Mouse (Mus musculus): ENCODE measurements around the gene Nup133.

Nup133 gene

DNA sequence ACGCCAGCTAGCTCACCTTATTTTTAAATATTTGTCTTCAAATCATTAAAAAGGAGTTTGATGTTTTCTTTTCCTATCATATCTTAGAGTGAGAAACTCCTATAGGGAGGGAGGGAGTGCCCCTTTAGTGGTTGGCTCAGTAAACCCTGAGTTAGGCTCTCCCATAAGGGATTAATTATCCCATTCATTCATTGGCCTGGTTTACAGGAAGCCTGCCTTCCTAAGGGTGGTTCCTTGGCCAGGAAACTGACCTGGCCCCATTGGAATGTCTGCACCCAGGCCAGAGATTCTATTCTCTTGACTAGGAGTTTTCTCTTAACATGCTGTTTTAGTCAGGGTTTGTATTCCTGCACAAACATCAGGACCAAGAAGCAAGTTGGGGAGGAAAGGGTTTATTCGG is 61.1 kb downstream of the Nup133 start:
- DNase-seq (ENCODE audit: low read depth, low spot score) = no peak

DNA sequence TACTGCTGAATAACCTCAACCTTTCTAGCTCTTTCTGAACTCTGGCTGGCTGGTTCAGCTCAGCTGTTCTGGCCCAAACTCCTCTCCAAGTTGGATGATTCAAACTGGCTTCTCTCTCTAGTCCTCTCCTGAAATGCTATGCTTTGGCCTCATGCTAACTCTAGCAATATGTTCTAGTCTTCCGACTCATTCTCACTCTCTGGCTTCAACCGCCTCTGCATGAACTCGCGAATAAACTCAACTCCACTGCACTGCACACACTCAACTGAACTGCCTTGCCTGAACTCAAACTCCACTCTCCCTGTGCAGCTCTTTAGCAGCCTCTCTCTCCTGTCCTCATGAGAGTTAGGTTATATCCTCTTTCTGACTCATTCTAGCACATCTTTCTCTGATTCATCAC is 61.9 kb downstream of the Nup133 start:
- no peak for DNase-seq (ENCODE audit: low read depth, low spot score)

DNA sequence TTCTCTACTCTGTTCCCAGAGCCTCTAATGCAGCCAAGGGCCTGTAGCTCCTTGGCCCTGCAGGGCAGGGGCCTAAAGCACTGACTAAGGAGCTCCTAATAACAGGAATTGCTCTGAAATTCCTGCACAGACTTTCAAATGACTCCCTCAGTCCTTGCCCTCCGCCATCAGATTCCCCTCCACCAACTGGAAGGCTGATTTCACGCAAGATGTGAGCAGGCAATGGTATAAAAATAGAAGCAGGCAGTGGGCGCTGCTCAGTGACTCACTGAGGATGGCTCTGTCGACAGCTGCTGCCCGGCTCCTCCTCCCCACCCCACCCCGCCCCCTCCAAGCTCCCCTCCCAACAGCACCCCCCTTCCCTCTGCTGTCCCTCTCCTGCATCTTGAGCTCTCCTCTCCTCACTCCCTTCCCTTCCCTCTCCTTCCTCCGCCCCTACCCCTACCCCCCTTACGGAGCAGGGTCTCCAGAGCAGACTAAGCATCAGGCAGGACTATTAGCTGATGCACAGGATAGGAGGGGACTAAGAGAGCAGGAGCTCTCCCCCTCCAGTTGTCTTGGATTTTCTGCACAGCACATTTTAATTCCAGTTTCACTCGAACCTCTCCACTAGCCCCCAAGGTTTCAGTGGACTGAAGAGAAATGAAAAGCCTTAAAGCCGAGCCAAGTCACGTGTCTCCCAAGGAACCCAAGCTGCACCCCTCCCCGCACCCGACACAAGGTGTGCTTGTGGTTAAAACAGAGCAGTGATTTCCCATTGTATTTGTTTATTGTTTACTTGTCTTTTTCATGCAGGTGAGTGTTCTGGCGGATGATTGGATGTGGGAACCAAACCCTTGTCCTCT is 64.1 kb downstream of the Nup133 start:
- DNase-seq (ENCODE audit: low read depth, low spot score) = no peak

DNA sequence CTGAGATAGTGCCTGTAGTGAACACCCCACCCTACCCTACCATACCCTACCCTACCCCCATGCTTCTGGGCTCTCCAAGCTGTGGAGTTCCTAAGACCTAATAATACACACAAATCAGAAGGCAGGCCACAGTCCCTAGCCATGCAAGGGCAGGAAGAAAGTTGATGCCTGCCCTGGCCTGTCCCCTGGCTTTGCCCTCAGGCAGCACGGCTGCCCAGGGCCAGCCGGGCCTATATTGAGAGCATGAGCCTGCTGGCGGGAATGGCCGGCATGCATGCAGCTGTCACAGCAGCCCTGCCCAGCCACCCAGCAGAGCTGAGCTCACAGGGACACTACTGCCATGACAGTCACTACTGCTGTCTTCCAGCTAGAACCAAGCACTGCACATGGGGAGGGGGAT is 66.0 kb downstream of the Nup133 start:
- no peak for DNase-seq (ENCODE audit: low read depth, low spot score)

DNA sequence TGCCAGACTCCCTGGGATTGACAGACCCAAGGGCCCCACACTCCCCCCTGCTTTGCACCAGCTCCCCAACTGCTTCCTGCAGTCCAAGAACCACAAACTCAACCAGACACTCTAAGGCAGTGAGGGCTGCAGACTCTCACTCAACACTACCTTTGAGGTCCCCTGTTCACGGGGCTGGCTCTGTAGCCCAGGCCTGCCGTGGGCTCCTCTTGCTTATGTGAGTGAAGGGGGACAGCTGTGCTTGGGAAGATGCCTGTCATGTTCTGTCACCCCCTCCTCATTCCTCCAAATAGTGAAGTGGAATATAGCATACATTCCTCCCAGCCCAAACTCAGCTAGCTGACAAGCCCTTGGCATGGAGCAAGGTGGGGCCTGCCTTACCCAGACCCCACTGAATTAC is 66.7 kb downstream of the Nup133 start:
- DNase-seq (ENCODE audit: low read depth, low spot score) = no peak

DNA sequence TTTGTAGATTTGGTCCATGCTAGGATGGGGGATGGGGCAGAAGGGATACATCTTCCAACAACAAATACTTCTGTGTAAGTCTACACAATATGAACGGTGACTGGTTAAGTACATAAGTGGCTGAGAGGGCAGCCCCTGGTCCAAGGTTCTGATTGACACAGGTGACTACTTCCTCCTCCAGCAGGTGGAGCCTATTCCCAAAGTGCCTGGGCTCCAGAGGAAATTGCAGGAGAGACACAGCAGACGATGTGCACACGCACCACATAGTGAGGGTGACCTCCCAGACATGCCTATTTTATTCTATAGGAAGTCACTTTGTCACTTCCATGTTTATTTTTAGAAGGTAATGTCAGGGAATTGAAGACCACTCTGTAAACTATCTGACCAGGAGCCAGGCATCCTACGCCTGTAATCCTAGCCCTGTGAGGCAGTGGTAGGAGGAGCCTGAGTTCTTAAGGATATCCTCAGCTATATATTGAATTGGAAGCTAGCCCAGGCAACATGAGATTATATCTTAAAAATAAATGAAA is 68.2 kb downstream of the Nup133 start:
- DNase-seq (ENCODE audit: low read depth, low spot score) = no peak

DNA sequence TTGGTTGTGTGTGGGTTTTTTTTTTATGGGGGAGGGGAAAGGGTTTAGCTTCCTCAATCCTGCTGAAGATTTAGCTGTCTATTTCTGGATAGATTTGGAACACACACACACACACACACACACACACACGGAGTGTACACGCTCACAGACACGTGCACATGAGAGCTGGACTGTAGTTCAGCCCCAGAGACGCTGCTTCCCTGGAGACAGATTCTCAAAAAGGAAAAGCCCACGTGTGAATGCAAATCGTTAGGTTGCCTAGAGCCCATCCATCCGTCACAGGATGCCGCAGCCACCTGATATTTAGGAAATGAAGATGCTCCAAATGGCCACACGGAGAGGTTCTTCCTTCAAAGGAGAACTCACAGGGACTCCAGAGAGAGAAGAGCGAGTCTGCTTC is 68.8 kb downstream of the Nup133 start:
- DNase-seq (ENCODE audit: low read depth, low spot score) = no peak

DNA sequence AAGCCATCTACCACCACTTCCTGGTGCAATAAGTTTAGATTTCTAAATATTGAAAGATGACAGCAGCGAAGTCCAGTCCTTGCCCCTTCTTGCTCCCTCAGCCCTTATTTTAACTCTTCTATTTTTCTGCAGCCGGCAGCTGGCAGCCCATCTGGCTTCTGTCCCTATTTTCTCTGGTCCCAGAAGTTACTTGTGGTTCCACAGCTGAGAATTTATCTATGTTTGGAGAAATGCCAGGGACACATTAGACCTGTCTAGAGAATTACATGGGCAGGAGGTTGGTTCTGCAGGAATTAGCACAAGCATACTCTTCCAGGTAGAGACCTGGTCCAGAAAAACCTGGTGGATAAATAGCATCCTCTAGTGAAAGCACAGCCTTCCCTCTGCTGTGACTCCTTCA is 71.2 kb downstream of the Nup133 start:
- no peak for DNase-seq (ENCODE audit: low read depth, low spot score)

DNA sequence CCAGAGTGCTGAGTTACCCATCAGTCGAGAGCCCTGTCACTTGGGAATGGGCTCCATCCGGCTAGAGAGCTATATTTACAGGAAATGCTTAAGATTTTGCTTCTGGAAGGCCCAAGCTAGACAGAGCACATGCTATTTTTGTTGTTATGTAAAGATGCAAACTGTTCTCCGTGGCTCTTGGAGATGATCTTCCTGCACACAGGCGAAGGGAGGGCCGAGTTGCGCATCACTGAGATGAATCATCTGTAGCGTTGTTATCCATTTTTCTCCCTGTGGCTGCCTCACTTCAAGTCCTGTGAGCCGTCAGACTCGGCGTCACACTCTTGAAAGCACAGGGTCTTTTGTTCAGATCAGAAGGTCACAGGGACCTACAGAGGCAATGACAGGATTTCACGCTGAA is 74.7 kb downstream of the Nup133 start:
- DNase-seq (ENCODE audit: low read depth, low spot score) = no peak

DNA sequence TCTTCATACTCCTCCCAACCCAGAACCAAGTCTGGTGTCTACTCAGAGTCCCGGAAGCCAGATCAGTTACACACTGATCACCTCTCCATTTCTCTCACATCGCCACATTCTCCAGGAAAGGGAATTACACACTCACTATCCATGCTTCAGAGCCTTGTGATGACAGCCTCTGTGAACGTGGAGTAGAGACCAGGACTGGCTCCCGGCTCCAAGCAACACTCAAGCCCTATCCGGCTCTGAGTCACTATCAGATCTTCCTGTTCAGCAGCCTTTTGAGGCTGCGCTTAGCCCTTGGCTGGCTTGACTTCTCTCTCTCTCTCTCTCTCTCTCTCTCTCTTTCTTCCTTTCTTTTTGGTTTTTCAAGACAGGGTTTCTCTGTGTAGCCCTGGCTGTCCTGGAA is 75.7 kb downstream of the Nup133 start:
- DNase-seq (ENCODE audit: low read depth, low spot score) = no peak

DNA sequence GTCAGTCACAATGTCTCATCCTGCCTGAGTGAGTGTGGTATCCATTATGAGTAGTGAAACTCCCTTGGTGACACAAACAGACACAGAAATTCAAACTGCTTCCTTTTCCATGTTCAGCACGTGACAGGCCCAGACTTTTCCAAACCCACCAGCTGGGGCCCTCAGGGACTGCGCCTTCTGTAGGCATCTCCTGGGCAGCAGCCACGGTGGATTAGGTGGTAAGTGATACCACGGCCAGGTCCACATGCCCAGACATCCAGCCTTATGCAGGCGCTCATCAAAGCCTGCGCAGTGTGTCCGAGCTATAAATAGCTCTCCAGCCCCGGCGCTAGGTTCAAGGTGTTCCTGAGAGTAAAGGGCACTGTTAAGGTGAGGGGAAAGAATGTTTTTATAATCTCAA is 77.0 kb downstream of the Nup133 start:
- no peak for DNase-seq (ENCODE audit: low read depth, low spot score)

DNA sequence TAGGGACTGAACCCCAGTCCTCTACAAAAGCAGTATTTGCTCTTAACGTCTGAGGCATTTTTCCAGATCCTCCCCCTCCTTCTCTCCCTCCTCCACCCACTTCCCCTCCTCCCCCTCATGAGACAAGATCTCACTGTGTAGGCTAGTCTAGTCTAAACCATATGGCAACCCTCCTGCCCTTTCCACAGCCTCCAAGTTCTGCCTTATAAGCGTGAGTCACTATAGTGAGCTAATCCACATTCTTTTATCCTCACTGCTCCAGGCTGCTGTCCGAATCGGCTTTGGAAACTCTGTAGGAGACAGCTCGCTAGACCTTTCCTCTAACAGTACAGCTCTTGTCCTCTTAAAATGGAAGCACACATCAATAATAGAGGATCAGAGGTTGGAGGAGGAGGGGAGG is 82.1 kb downstream of the Nup133 start:
- DNase-seq (ENCODE audit: low read depth, low spot score) = no peak

DNA sequence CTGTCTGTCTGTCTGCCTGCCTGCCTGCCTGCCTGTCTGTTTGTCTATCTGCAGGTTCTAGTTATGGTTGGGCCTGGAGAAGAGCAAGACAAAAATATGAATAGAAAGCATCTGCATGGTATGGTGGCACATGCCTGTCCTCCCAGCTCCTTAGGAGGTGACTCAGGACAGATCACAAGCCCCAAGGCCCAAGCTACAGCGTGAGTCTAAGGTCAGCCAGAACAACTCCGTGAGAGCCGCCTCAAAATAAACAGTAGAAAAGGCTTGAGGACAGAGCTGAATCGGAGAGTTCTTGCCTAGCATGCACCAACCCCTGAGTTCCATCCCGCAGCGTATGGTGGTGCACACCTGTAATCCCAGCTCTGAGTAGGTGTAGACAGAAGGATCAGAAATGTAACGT is 83.3 kb downstream of the Nup133 start:
- DNase-seq (ENCODE audit: low read depth, low spot score) = no peak

DNA sequence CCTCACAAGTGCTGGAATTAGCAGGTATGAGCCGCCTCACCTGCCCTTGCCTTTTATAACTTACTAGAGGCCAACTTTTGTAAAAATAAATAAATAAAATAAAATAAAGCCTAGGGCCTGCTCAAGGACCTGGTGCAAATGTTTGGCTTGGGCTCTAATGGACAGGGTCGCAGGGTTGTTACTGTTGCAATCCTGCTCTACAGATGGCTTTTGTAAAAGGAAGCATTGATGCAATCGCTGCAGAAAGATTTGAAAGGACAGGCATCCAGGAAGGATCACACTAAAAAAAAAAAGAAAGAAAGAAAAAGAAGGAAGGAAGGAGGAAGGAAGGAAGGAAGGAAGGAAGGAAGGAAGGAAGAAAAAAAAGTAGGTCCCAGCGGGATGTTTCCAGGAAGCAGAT is 88.7 kb downstream of the Nup133 start:
- DNase-seq (ENCODE audit: low read depth, low spot score) = no peak

DNA sequence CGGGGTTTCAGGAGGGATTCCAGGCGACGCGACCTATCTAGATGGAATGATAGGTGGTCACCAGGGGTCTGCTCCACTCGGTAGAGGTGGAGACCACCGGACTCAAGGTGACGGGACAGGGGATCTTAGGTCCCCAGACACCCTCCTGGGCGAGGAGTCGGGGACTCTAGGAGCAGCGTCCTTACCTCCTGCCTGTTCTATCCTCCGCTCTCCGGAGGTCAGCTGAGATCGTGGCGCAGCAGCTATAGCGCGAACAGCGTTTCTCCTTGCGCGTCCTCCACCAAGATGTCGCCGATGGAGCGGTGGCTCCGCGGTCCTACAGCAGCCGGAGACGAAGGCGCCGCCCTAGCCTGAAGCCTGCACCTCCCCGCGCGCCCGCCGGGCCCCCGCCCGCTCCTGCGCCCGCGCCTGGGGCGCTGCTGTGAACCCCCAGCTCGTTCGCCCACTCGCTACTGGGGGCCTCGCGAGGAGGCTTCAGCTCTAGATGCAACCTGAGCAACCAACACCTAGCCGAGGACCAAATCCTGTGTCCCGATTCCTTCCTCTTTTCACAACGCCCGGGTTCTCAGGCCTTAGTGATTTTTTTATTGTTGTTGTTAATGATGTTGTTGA is 89.3 kb downstream of the Nup133 start, which contains the start of gene Ccsap:
Gene Ccsap (minus strand): TSS at position 562 of the 612 bp plus-strand sequence.
- peak; percentile 76 for DNase-seq (ENCODE audit: low read depth, low spot score)

DNA sequence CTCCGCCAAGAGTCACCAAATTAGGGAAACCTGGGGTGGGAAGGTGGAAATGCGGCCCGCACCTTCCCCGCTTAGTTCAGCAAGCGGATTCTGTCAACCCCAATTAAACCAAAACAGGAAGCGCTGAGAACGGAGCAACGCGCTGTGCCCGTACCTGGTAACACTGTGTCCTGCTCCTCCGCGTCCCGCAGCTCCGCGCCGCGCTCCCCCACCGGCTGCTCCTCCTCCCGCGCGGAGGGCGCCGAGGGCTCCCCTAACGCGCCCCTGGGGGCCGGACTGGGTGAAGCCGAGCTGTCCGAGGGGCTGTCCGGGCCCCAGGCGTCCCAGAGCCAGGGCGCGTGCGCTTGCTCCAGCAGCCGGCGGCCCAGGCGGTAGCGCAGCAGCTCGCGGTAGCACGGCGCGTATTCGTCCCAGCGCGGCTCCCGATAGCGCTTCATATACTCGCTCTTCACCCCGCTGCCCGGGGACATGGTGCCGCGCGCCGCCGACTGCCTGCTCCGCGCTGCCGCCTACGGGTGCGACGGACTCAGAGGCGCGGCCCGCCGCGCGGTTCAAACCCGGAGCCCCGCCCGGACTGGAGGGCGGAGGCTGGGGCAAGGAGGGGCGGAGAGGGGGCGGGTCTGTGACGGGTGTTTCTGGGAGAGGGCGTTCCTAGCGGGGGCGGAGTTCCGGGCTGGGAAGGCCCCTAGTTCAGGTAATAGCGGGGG is 90.0 kb downstream of the Nup133 start:
- peak; percentile 95 for DNase-seq (ENCODE audit: low read depth, low spot score)

DNA sequence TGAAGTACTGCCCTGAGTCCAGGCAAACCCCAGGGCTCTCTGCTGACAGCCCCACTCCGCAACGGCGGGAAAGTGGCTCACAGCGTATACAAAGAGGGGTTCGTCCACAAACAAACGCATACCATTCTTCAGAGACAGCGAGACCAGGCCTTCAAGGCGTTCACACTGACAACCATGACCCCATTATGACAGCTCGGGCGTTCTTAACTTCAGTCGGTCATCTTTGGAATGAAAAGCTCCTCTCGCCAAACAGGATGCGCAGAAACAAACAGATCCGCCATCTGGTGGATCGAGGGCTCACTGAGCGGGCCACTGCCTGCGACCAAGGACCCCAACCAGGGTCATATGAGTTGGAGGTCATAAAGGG is 90.5 kb downstream of the Nup133 start:
- no peak for DNase-seq (ENCODE audit: low read depth, low spot score)

DNA sequence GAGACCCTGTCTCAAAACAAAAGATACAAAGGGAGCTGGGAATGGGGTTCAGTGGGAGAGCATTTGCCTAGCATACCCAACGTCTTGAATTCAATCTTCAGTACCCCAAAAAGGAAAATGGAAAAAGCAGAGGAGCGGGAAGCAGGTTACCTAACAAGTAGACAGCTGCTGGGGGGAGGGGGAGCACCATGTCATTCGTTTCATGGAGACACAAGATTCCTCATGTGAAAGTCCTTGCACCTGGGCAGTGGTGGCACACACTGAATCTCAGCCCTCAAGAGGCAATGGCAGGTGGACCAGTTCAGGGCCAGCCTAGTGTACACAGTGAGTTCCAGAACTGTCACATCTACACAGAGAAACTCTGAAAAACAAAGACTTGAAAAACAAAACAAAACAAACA is 91.7 kb downstream of the Nup133 start:
- no peak for DNase-seq (ENCODE audit: low read depth, low spot score)

DNA sequence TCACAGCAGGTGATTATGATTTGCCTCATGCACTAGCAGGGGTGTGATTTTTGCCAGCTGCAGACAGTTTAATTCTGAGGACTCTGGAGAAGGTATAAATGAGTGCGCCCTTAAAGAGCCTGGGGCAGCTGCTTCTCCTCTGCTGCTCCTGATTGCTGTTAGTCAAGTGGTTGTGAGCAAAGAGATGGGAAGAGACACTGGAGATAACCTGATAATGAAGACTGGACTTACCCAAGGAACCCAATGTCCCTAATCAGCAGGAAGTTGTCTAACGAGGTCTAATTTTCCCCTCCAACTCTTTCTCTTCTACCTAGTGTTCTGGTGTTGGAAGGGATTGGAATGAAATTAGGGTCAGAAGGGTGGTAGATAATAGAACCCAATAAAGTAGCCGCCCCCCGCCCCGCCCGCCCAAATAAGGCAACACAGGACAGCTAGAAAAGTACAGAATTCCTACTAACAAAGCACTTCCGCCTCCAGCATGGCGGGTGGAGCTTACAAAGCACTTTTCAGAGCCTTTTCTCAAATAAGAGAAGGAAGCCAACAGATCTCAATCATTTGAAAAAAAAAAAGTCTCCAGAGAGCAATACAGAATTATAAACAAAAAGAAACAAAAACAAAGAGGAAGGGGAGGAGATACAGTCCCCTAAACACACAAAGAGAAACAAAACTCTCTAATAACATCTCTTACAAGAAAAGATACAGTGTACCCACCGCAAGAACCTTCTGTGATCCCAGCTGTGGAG is 94.2 kb downstream of the Nup133 start:
- no peak for DNase-seq (ENCODE audit: low read depth, low spot score)

DNA sequence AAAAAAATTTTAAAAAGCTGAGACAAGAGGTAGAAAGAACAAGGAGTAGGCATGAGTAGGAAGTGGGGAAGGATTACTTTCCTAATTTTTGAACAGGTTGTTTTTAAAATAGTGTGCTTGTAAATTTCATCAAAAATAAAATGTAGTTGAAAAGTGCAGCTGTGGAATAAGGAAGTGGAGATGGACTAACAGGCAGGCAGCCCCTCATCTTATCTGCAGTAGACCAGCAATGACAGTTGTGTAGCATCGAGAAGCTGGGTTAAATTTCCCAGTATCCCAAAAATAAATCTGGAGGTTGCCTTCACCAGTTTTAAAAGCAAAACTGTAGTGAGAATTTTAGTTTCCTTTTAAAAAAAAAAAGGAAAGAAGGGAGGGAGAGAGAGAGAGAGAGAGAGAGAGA is 94.8 kb downstream of the Nup133 start:
- DNase-seq (ENCODE audit: low read depth, low spot score) = no peak

DNA sequence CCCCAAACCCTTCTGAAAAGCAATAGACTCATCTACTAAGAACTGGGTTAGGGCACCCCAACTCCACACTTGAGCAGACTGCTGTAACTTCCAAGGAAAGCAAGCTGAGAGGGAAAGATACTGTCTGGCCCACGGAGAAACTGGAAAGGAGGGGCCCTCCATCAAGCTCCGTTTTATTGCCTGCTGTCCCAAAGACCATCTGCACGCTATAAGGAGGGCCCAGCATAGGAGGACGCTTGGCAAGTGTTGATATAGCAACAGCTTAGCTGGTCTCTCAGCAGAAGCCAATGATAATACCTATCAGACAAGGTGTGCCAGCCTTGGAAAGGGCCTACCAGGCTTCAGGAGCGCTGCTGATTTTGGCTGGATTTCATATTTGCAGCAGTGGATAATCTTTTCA is 97.5 kb downstream of the Nup133 start:
- no peak for DNase-seq (ENCODE audit: low read depth, low spot score)

DNA sequence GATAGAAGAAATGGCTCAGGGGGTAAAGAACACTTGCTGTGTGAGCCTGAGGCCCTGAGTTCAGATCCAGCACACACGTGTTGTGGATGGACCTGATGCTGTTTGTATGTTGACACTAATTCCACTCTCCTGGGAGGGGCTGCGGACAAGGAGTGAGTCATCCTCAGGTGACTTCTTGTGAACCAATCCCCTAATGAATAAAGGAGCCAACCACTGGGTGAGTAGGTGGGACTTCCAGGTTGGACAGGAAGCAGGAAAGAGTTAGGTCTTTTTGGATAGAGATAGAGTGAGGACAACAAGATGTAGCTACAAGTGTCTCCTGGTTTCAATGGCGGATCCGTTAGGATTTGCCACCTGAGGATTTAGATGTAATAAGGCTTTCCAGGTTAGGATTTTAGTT is 99.7 kb downstream of the Nup133 start:
- peak; percentile 70 for DNase-seq (ENCODE audit: low read depth, low spot score)

Data from A20 (cell line).